Comparison of ENCODE assay signal across 10 mouse cellular contexts in the genomic region with DNA sequence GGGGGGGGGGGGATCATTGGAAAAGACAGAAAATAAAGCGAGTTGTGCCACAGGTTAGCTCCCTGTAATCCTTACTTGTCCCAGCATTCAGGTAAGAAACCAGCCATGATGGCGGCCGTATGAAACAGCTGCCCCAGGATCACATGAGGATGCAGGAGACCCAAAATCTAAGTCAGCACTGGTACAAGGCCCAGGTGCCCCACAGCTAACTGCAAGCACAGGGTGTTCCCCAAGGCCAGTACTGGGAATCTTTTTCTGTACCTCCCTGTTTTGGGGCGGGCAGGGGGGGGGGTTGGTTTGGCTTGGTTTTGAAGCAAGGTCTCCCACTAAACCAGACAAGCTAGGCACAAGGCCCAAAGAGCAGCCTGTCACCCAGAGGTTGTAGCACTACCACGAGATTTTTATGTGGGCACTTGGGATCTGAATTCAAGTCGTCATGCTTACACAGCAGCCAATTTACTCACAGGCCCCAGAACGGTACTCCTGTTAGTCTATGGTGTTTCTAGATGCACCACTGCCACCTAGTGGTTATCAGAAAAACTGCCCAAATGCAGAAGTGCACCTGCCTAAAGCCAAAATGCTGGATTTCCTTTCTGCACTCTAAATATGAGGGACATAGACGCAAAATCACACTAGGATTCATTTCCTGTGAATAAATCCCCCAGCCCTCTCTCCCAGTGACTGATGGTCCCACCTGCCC. TPM values are rescaled to one million over a fixed set of nuclear protein-coding genes. Genes with fewer than 3 reads are reported as not detected.
DNase-seq lines count a peak whose midpoint lies in the region; ATAC-seq and TF ChIP-seq lines count a peak whose summit lies in the region.
"Had no signal": no experiment of that assay in that cellular context is flagged by ENCODE, and none has a peak within 500 bp of the region (broad histone marks: within the 10 kb centered on the region; RNA-seq: fewer than 3 reads in every experiment).

No protein-coding gene starts in this region.

- no peak overlapping the region for H3K4me2 ChIP-seq in forebrain, postnatal 0 days (ENCODE audit: low read depth)
- H3K4me2 ChIP-seq: heart, embryonic 15.5 days had no signal

- H3K4me1 ChIP-seq in forebrain, postnatal 0 days (ENCODE audit: insufficient read depth) = no peaks in the 10 kb centered on the region
- H3K4me1 ChIP-seq: heart, embryonic 15.5 days had no signal

- WGBS in forebrain, postnatal 0 days = 43% methylated on average over 8 of the region's 8 CpGs

- no peaks in the 10 kb centered on the region for H3K9me3 ChIP-seq in forebrain, postnatal 0 days (ENCODE audit: low read length)
- H3K9me3 ChIP-seq: heart, embryonic 15.5 days had no signal

- peak; percentile 42 for DNase-seq in adrenal gland, postnatal 10 days
- DNase-seq in adrenal gland, postnatal 25 days = no peak
- peak; percentile 39 for DNase-seq in 3134 (ENCODE audit: extremely low read depth, insufficient read length, low spot score)
- peak; percentile 13 for DNase-seq in c-Kit-positive CD71-positive TER-119-negative erythroid progenitor cells, embryonic 14.5 days (ENCODE audit: low read depth)
- peak; percentile 77 for DNase-seq in forebrain, postnatal 0 days
- DNase-seq in kidney, postnatal 14 days = peak; percentile 44
- peak; percentile 69 for DNase-seq in mesoderm, embryonic 11.5 days (ENCODE audit: low read depth, low spot score)
- DNase-seq in thymus, postnatal 25 days = peak; percentile 25

- H3K27ac ChIP-seq in forebrain, postnatal 0 days (ENCODE audit: low read depth, low read length) = no peak overlapping the region
- H3K27ac ChIP-seq: heart, embryonic 15.5 days had no signal

- H3K27me3 ChIP-seq in forebrain, postnatal 0 days (ENCODE audit: insufficient read depth, low read length) = no peaks in the 10 kb centered on the region
- H3K27me3 ChIP-seq: heart, embryonic 15.5 days had no signal

- no peak overlapping the region for H3K4me3 ChIP-seq in forebrain, postnatal 0 days (ENCODE audit: low read depth, low read length)
- H3K4me3 ChIP-seq: heart, embryonic 15.5 days had no signal

- ATAC-seq in forebrain, postnatal 0 days = peak; percentile 83

- H3K9ac ChIP-seq in forebrain, postnatal 0 days = no peak overlapping the region
- H3K9ac ChIP-seq: heart, embryonic 15.5 days had no signal

- peak; percentile 87 for TF ChIP-seq CTCF in forebrain, postnatal 0 days (IDR thresholded peaks at IDR 0.05; ENCODE audit: low read depth)

- H3K36me3 ChIP-seq in forebrain, postnatal 0 days (ENCODE audit: insufficient read depth) = no peaks in the 10 kb centered on the region
- H3K36me3 ChIP-seq: heart, embryonic 15.5 days had no signal

RNA-seq across cellular contexts. Expression of gene Ssu2, which starts 13.8 kb away (rescaled TPM):
- 1 to 10 TPM; 2.3 to 3.0 TPM for total RNA-seq in adrenal gland, postnatal 10 days (2021)
- total RNA-seq in adrenal gland, postnatal 25 days (2021) = 33.7 and 44.9 TPM in 2 replicates
- total RNA-seq in forebrain, postnatal 0 days (2014; rRNA removed) = 0.29 TPM in 1 of 2 replicates, not detected in the other
- 0.25 and 0.44 TPM in 2 replicates for polyA plus RNA-seq in forebrain, postnatal 0 days (2015; fragmentation: Nextera tagmentation; extraction: Ambion mirVana)
- total RNA-seq: neutrophil, adult 5-6 weeks had no signal
